Comparison of ENCODE assay signal across 9 mouse cellular contexts in the genomic region with DNA sequence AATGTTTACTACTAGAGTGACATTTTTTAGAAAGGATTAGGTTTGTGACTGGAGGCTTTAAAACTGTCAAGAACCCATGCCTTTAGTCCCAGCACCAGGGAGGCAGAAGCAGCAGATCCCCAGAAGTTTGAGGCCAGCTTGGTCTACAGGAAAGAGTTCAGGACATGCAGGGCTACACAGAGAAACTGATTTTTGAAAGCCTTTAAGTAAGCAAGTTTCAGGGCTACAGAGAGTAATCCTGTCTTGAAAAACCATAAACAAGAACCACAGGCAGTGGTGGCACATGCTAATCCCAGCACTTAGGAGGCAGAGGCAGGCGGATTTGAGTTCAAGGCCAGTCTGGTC. TPM values are rescaled to one million over a fixed set of nuclear protein-coding genes. Genes with fewer than 3 reads are reported as not detected.
DNase-seq lines count a peak whose midpoint lies in the region; ATAC-seq and TF ChIP-seq lines count a peak whose summit lies in the region.
"Had no signal": no experiment of that assay in that cellular context is flagged by ENCODE, and none has a peak within 500 bp of the region (broad histone marks: within the 10 kb centered on the region; RNA-seq: fewer than 3 reads in every experiment).

No protein-coding gene starts in this region.

- WGBS in heart, embryonic 15.5 days, result 68% methylated on average over 1 of the region's 1 CpGs
- 59% methylated on average over 1 of the region's 1 CpGs for WGBS in forebrain, embryonic 13.5 days
- WGBS in liver, embryonic 12.5 days (ENCODE audit: insufficient replicate concordance), result 71% methylated on average over 1 of the region's 1 CpGs

- no peak for ATAC-seq in heart, embryonic 15.5 days (replicated peaks; ENCODE audit: insufficient number of reproducible peaks, insufficient read depth, low FRiP score, low read depth)
- ATAC-seq in forebrain, embryonic 13.5 days, result no peak
- ATAC-seq in liver, embryonic 12.5 days, result no peak; the same call in 1 of the 2 replicates

- DNase-seq in heart, postnatal 36 days, result no peak
- DNase-seq in left cerebral cortex, adult 11 months (ENCODE audit: low spot score), result no peak
- no peak for DNase-seq in gastrocnemius, adult 8-10 months (ENCODE audit: low spot score in 2 of 2)
- no peak for DNase-seq in right cerebral cortex, postnatal 25 days
- DNase-seq: cerebellum, adult 2 months had no signal

- H3K9me3 ChIP-seq in heart, embryonic 15.5 days (replicated peaks), result no peaks in the 10 kb centered on the region
- peaks cover 2% of the 10 kb centered on the region; the same call in 1 of the 2 replicates for H3K9me3 ChIP-seq in ES-Bruce4 (replicated peaks; ENCODE audit: control insufficient read depth, insufficient read depth, low read length, poor library complexity, severe bottlenecking)
- H3K9me3 ChIP-seq in forebrain, embryonic 13.5 days (replicated peaks), result no peaks in the 10 kb centered on the region
- no peaks in the 10 kb centered on the region for H3K9me3 ChIP-seq in liver, embryonic 12.5 days (replicated peaks)

- intact Hi-C loops in heart, postnatal 36 days (cut with DNase I), result no loop called here

- no peak overlapping the region for H3K9ac ChIP-seq in heart, embryonic 15.5 days
- no peak overlapping the region for H3K9ac ChIP-seq in ES-Bruce4 (ENCODE audit: low read depth, poor library complexity, severe bottlenecking)
- no peak overlapping the region for H3K9ac ChIP-seq in forebrain, embryonic 13.5 days
- H3K9ac ChIP-seq in liver, embryonic 12.5 days, result no peak overlapping the region

- no peak for TF ChIP-seq POLR2A in ES-Bruce4 (IDR thresholded peaks at IDR 0.05; ENCODE audit: insufficient read depth, low read length)

- no peak overlapping the region for H3K4me2 ChIP-seq in heart, embryonic 15.5 days
- H3K4me2 ChIP-seq in forebrain, embryonic 13.5 days, result no peak overlapping the region
- H3K4me2 ChIP-seq in liver, embryonic 12.5 days, result no peak overlapping the region

- H3K36me3 ChIP-seq in heart, embryonic 15.5 days, result peaks cover 46% of the 10 kb centered on the region
- peaks cover 53% of the 10 kb centered on the region for H3K36me3 ChIP-seq in ES-Bruce4 (ENCODE audit: control insufficient read depth, insufficient read depth, low read length, poor library complexity, severe bottlenecking)
- H3K36me3 ChIP-seq in forebrain, embryonic 13.5 days (ENCODE audit: poor library complexity, severe bottlenecking), result peaks cover 74% of the 10 kb centered on the region
- peaks cover 91% of the 10 kb centered on the region for H3K36me3 ChIP-seq in liver, embryonic 12.5 days

- peak overlapping the region; percentile 40 for H3K27ac ChIP-seq in heart, embryonic 15.5 days
- peak overlapping the region; percentile 88 for H3K27ac ChIP-seq in ES-Bruce4 (ENCODE audit: insufficient read depth, low read length)
- 0 out of 2 replicates have a peak overlapping the region, but pooled peaks have one; percentile 41 for H3K27ac ChIP-seq in forebrain, embryonic 13.5 days
- H3K27ac ChIP-seq in liver, embryonic 12.5 days, result peak overlapping the region; percentile 85

- no peak for TF ChIP-seq EP300 in ES-Bruce4 (IDR thresholded peaks at IDR 0.05; ENCODE audit: insufficient read depth, low read depth, low read length)

- no peak overlapping the region for H3K4me3 ChIP-seq in heart, embryonic 15.5 days
- no peak overlapping the region for H3K4me3 ChIP-seq in ES-Bruce4 (ENCODE audit: low read depth, low read length)
- H3K4me3 ChIP-seq in forebrain, embryonic 13.5 days, result no peak overlapping the region
- H3K4me3 ChIP-seq in liver, embryonic 12.5 days, result no peak overlapping the region

- H3K27me3 ChIP-seq in heart, embryonic 15.5 days, result no peaks in the 10 kb centered on the region
- no peaks in the 10 kb centered on the region for H3K27me3 ChIP-seq in ES-Bruce4 (ENCODE audit: control insufficient read depth, insufficient read depth, low read length, poor library complexity, severe bottlenecking)
- no peaks in the 10 kb centered on the region for H3K27me3 ChIP-seq in forebrain, embryonic 13.5 days
- H3K27me3 ChIP-seq in liver, embryonic 12.5 days (replicated peaks), result no peaks in the 10 kb centered on the region

- H3K4me1 ChIP-seq in heart, embryonic 15.5 days (replicated peaks), result peaks cover 19% of the 10 kb centered on the region
- no peaks in the 10 kb centered on the region for H3K4me1 ChIP-seq in ES-Bruce4 (ENCODE audit: control insufficient read depth, insufficient read depth, low read length)
- H3K4me1 ChIP-seq in forebrain, embryonic 13.5 days, result peaks cover 27% of the 10 kb centered on the region
- peaks cover 24% of the 10 kb centered on the region for H3K4me1 ChIP-seq in liver, embryonic 12.5 days

- TF ChIP-seq CTCF in ES-Bruce4 (IDR thresholded peaks at IDR 0.05; ENCODE audit: low read depth, low read length), result no peak

RNA-seq across cellular contexts. Expression of gene Zbtb37, which starts 5.7 kb away (rescaled TPM):
- polyA plus RNA-seq in heart, embryonic 15.5 days (2015; fragmentation: Nextera tagmentation; extraction: Ambion mirVana), result 6.4 and 7.4 TPM in 2 replicates
- total RNA-seq in heart, postnatal 36 days (2021), result 10 to 100 TPM; 10.6 to 14.8 TPM
- polyA plus RNA-seq in ES-Bruce4 (2011; ENCODE audit: insufficient read depth, insufficient read length, low read depth, missing spikeins), result 13.8 and 15.5 TPM in 2 replicates
- polyA plus RNA-seq in forebrain, embryonic 13.5 days (2015; fragmentation: Nextera tagmentation; extraction: Ambion mirVana), result 10.1 and 12.9 TPM in 2 replicates
- polyA plus RNA-seq in liver, embryonic 12.5 days (2016; fragmentation: Nextera tagmentation; extraction: Ambion mirVana), result 2.5 and 3.1 TPM in 2 replicates
- total RNA-seq in gastrocnemius, adult 8-10 months (2022), result 10 to 100 TPM in 2 of 4 experiments, 1 to 10 TPM in 2; 6.5 to 15.4 (median 9.2) TPM

RNA-seq across cellular contexts. Expression of gene Dars2, which starts 30.1 kb away (rescaled TPM):
- 26.6 and 28.1 TPM in 2 replicates for polyA plus RNA-seq in heart, embryonic 15.5 days (2015; fragmentation: Nextera tagmentation; extraction: Ambion mirVana)
- 10 to 100 TPM; 23.8 to 25.5 TPM for total RNA-seq in heart, postnatal 36 days (2021)
- polyA plus RNA-seq in ES-Bruce4 (2011; ENCODE audit: insufficient read depth, insufficient read length, low read depth, missing spikeins), result 45.4 and 46.1 TPM in 2 replicates
- 36.8 and 42.8 TPM in 2 replicates for polyA plus RNA-seq in forebrain, embryonic 13.5 days (2015; fragmentation: Nextera tagmentation; extraction: Ambion mirVana)
- 50.2 and 51.1 TPM in 2 replicates for polyA plus RNA-seq in liver, embryonic 12.5 days (2016; fragmentation: Nextera tagmentation; extraction: Ambion mirVana)
- total RNA-seq in gastrocnemius, adult 8-10 months (2022), result 10 to 100 TPM; 12.0 to 19.4 (median 15.6) TPM

RNA-seq across cellular contexts. Expression of gene Cenpl, which starts 30.1 kb away (rescaled TPM):
- polyA plus RNA-seq in heart, embryonic 15.5 days (2015; fragmentation: Nextera tagmentation; extraction: Ambion mirVana), result 18.4 and 20.5 TPM in 2 replicates
- 1 to 10 TPM in 1 of 2 experiments, under 1 TPM in 1; 0.83 to 1.7 TPM for total RNA-seq in heart, postnatal 36 days (2021)
- 16.2 and 16.4 TPM in 2 replicates for polyA plus RNA-seq in ES-Bruce4 (2011; ENCODE audit: insufficient read depth, insufficient read length, low read depth, missing spikeins)
- 33.0 and 36.5 TPM in 2 replicates for polyA plus RNA-seq in forebrain, embryonic 13.5 days (2015; fragmentation: Nextera tagmentation; extraction: Ambion mirVana)
- polyA plus RNA-seq in liver, embryonic 12.5 days (2016; fragmentation: Nextera tagmentation; extraction: Ambion mirVana), result 34.2 and 36.3 TPM in 2 replicates
- total RNA-seq in gastrocnemius, adult 8-10 months (2022), result under 1 TPM; 0.34 to 0.74 (median 0.41) TPM
